Mouse (Mus musculus) naive thymus-derived CD4-positive, alpha-beta T cell, adult 2 months (primary cell): ENCODE measurements at regions not wholly inside any gene's neighbourhood (a gene's known extent, or its start where the extent isn't known, plus 50 kb on each side); places are given as distances from the start of the nearest gene placed in this dataset.

ENCODE experiments used
- DNase-seq: peaks from one replicate; pipeline ENCODE4 v3.0.0-alpha.2; 2011; ENCODE audit warnings: low read depth

DNA sequence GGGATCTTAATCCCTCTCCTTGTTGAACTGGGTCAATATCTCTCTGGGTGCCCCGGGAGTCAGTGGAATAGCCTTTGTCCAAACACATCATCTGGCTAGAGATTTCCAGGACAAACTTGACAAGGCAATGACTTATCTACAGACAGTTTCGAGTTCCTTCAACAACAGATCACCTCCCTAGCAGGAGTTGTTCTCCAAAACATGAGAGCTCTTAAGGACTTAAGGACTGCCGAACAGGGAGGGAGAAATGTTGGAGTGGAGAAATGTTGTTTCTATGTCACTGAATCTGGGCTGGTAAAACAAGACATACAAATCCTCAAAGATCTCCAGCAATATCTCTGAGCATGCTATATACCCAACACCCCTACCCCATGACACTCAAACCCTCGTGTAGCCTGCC is 59.7 kb upstream of the Cox10 start:
- DNase-seq: no peak

GRCm38 (mm10) chr11:64135766-64136165 is 56.5 kb upstream of the Cox10 start:
- no peak for DNase-seq

DNA sequence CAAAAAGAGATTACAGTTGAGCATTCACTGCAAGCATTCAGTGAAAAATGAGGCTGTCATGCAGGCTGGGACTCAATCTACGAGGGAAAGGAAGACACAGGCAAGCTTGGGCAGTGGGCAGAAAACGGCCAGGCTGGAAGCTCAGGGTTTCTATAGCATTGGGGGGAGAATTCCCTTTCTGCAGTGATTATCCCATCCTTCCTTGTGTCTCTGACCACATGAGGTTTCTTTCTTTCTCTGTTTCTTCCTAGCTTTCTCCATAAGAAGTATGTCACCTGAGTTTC is 56.0 kb upstream of the Cox10 start:
- no peak for DNase-seq

DNA sequence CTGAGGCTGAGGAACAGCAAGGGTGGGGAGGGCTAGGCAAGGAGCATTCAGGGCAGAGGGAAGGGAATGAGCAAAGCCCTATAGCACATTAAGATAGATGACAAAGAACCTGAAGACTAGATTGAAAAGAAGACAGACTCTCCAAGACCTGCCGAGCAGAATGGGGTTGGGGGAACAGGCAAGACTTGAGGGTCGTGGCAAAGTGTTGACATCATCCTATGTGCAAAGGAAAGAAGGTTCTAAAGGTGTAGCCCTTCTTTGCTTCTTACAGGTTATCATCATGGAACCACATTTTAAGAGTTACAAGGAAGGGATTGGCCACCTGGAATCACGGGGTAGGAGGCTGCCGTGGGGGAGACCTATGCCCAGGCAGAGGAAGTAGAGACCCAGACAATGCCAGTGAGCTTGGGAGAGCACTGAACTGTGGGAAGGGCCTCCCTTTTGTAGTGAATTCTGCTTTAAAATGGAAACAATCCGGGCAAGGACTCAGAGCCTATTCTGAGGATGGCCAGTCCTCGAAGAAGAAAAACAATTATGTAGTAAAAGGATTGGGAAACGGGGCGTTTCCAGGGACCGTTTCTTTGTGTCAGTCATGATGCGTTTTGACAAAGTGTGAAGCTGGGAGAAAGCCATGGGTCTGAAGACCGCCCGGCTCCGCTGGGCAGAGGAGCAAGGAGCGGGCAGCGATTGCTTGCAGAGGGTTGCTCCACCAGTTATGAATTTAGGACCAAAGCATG is 55.5 kb upstream of the Cox10 start:
- DNase-seq: no peak
